Mouse (Mus musculus): ENCODE measurements around the gene Tmem14c. TPM values are rescaled to one million over a fixed set of nuclear protein-coding genes. Genes with fewer than 3 reads are reported as not detected.

Gene Tmem14c
- not detected in 2 replicates for polyA plus RNA-seq (2012; ENCODE audit: insufficient read depth, insufficient read length, low replicate concordance, missing spikeins)

GRCm38 (mm10) chr13:41015829-41016634, at the start of gene Tmem14c:
TSS of gene Tmem14c (plus strand) at chr13:41016292.
- WGBS: under 1% methylated on average over 43 of the region's 43 CpGs
- peak within 1 kb of the TSS; percentile 60 for H3K4me3 ChIP-seq (ENCODE audit: insufficient read depth, low read depth, low read length)
- H3K4me1 ChIP-seq (ENCODE audit: control insufficient read depth, insufficient read depth, low read length): peaks cover 11% of the 10 kb centered on the region
- peak; percentile 91 for TF ChIP-seq POLR2A (IDR thresholded peaks at IDR 0.05; ENCODE audit: insufficient read depth, low read depth, low read length)
- TF ChIP-seq CTCF (IDR thresholded peaks at IDR 0.05; ENCODE audit: insufficient read depth, low read depth, low read length): no peak
- H3K27ac ChIP-seq (ENCODE audit: insufficient read depth, low read depth, low read length): peak within 1 kb of the TSS; percentile 44

- TF ChIP-seq CTCF (IDR thresholded peaks at IDR 0.05; ENCODE audit: insufficient read depth, low read depth, low read length) (no peak), POLR2A (IDR thresholded peaks at IDR 0.05; ENCODE audit: insufficient read depth, low read depth, low read length) (no peak)
- no peak overlapping the region for H3K4me3 ChIP-seq (ENCODE audit: insufficient read depth, low read depth, low read length)
- H3K27ac ChIP-seq (ENCODE audit: insufficient read depth, low read depth, low read length): no peak overlapping the region
- 93% methylated on average over 10 of the region's 10 CpGs for WGBS
- H3K4me1 ChIP-seq (ENCODE audit: control insufficient read depth, insufficient read depth, low read length): no peaks in the 10 kb centered on the region
Observed at GRCm38 (mm10) chr13:40967609-40968008, 48.5 kb upstream of the Tmem14c start.

- Histone ChIP-seq H3K27ac (ENCODE audit: insufficient read depth, low read depth, low read length) (no peak overlapping the region), H3K4me3 (ENCODE audit: insufficient read depth, low read depth, low read length) (no peak overlapping the region), H3K4me1 (ENCODE audit: control insufficient read depth, insufficient read depth, low read length) (no peaks in the 10 kb centered on the region)
- WGBS: 66% methylated on average over 5 of the region's 5 CpGs
- TF ChIP-seq CTCF (IDR thresholded peaks at IDR 0.05; ENCODE audit: insufficient read depth, low read depth, low read length) (no peak), POLR2A (IDR thresholded peaks at IDR 0.05; ENCODE audit: insufficient read depth, low read depth, low read length) (no peak)
Observed at GRCm38 (mm10) chr13:40968564-40968963, 47.5 kb upstream of the Tmem14c start.

- Histone ChIP-seq H3K4me1 (ENCODE audit: control insufficient read depth, insufficient read depth, low read length) (no peaks in the 10 kb centered on the region), H3K27ac (ENCODE audit: insufficient read depth, low read depth, low read length) (no peak overlapping the region), H3K4me3 (ENCODE audit: insufficient read depth, low read depth, low read length) (no peak overlapping the region)
- 90% methylated on average over 4 of the region's 4 CpGs for WGBS
- TF ChIP-seq CTCF (IDR thresholded peaks at IDR 0.05; ENCODE audit: insufficient read depth, low read depth, low read length) (no peak), POLR2A (IDR thresholded peaks at IDR 0.05; ENCODE audit: insufficient read depth, low read depth, low read length) (no peak)
Observed at GRCm38 (mm10) chr13:40969761-40970390, 46.2 kb upstream of the Tmem14c start.

GRCm38 (mm10) chr13:40971261-40971660, 44.8 kb upstream of the Tmem14c start:
- 93% methylated on average over 5 of the region's 5 CpGs for WGBS

GRCm38 (mm10) chr13:40971831-40972230, 44.3 kb upstream of the Tmem14c start:
- TF ChIP-seq POLR2A (IDR thresholded peaks at IDR 0.05; ENCODE audit: insufficient read depth, low read depth, low read length) (no peak), CTCF (IDR thresholded peaks at IDR 0.05; ENCODE audit: insufficient read depth, low read depth, low read length) (no peak)
- 86% methylated on average over 2 of the region's 2 CpGs for WGBS

More at GRCm38 (mm10) chr13:40971261-40971660, 44.8 kb upstream of the Tmem14c start:
- no peaks in the 10 kb centered on the region for H3K4me1 ChIP-seq (ENCODE audit: control insufficient read depth, insufficient read depth, low read length)
- H3K4me3 ChIP-seq (ENCODE audit: insufficient read depth, low read depth, low read length): no peak overlapping the region
- no peak for TF ChIP-seq CTCF (IDR thresholded peaks at IDR 0.05; ENCODE audit: insufficient read depth, low read depth, low read length)
- no peak for TF ChIP-seq POLR2A (IDR thresholded peaks at IDR 0.05; ENCODE audit: insufficient read depth, low read depth, low read length)
- no peak overlapping the region for H3K27ac ChIP-seq (ENCODE audit: insufficient read depth, low read depth, low read length)

GRCm38 (mm10) chr13:40972976-40973375, 43.1 kb upstream of the Tmem14c start:
- H3K4me3 ChIP-seq (ENCODE audit: insufficient read depth, low read depth, low read length): no peak overlapping the region
- H3K27ac ChIP-seq (ENCODE audit: insufficient read depth, low read depth, low read length): no peak overlapping the region
- no peaks in the 10 kb centered on the region for H3K4me1 ChIP-seq (ENCODE audit: control insufficient read depth, insufficient read depth, low read length)
- WGBS: 92% methylated on average over 5 of the region's 5 CpGs
- TF ChIP-seq CTCF (IDR thresholded peaks at IDR 0.05; ENCODE audit: insufficient read depth, low read depth, low read length) (no peak), POLR2A (IDR thresholded peaks at IDR 0.05; ENCODE audit: insufficient read depth, low read depth, low read length) (no peak)

More at GRCm38 (mm10) chr13:40971831-40972230, 44.3 kb upstream of the Tmem14c start:
- Histone ChIP-seq H3K27ac (ENCODE audit: insufficient read depth, low read depth, low read length) (no peak overlapping the region), H3K4me1 (ENCODE audit: control insufficient read depth, insufficient read depth, low read length) (no peaks in the 10 kb centered on the region), H3K4me3 (ENCODE audit: insufficient read depth, low read depth, low read length) (no peak overlapping the region)

- TF ChIP-seq CTCF (IDR thresholded peaks at IDR 0.05; ENCODE audit: insufficient read depth, low read depth, low read length) (0 out of 2 replicates have a peak, but pooled peaks have one; percentile 25), POLR2A (IDR thresholded peaks at IDR 0.05; ENCODE audit: insufficient read depth, low read depth, low read length) (no peak)
- H3K4me3 ChIP-seq (ENCODE audit: insufficient read depth, low read depth, low read length): no peak overlapping the region
- WGBS: 27% methylated on average over 7 of the region's 7 CpGs
- no peaks in the 10 kb centered on the region for H3K4me1 ChIP-seq (ENCODE audit: control insufficient read depth, insufficient read depth, low read length)
- no peak overlapping the region for H3K27ac ChIP-seq (ENCODE audit: insufficient read depth, low read depth, low read length)
Observed at GRCm38 (mm10) chr13:40977609-40978008, 38.5 kb upstream of the Tmem14c start.

GRCm38 (mm10) chr13:40978652-40979051, 37.4 kb upstream of the Tmem14c start:
- 87% methylated on average over 4 of the region's 4 CpGs for WGBS
- Histone ChIP-seq H3K27ac (ENCODE audit: insufficient read depth, low read depth, low read length) (no peak overlapping the region), H3K4me1 (ENCODE audit: control insufficient read depth, insufficient read depth, low read length) (no peaks in the 10 kb centered on the region), H3K4me3 (ENCODE audit: insufficient read depth, low read depth, low read length) (no peak overlapping the region)
- no peak for TF ChIP-seq CTCF (IDR thresholded peaks at IDR 0.05; ENCODE audit: insufficient read depth, low read depth, low read length)
- no peak for TF ChIP-seq POLR2A (IDR thresholded peaks at IDR 0.05; ENCODE audit: insufficient read depth, low read depth, low read length)
